24 mouse cellular contexts compared by ENCODE assay signal in the genomic region with DNA sequence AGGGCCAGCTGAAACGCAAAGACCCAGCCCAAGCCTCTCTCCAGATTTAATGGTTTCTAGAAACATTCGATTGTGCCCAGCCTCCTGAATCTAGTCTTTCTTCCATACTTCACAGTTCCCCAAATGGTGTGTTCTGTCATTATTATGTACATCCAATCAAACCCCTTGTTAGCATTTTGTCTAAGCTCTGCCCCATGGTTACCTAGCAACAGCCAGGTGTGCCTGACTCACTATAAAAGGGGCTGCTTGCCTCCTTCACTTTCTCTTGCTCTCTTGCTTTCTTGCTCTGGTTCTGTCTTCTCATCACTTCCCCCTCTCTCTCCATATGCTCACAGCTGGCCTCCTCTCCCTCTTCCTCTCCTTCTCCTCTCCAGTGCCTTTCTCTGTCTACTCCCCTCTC.
"Had no signal": no experiment of that assay in that cellular context is flagged by ENCODE, and none has a peak within 500 bp of the region (broad histone marks: within the 10 kb centered on the region; RNA-seq: fewer than 3 reads in every experiment).

No protein-coding gene starts in this region.

- H3K27me3 ChIP-seq: heart, embryonic 12.5 days; hindbrain, embryonic 13.5 days; hindbrain, embryonic 15.5 days; kidney, embryonic 15.5 days; limb, embryonic 12.5 days; liver, embryonic 13.5 days had no signal

- H3K27ac ChIP-seq: heart, embryonic 10.5 days; hindbrain, embryonic 13.5 days; hindbrain, embryonic 15.5 days; hindbrain, postnatal 0 days; kidney, embryonic 15.5 days; kidney, postnatal 0 days; layer of hippocampus, adult 2 months; left cerebral cortex, adult 2 months; limb, embryonic 10.5 days; limb, embryonic 12.5 days; liver, embryonic 13.5 days had no signal

- H3K4me1 ChIP-seq: hindbrain, embryonic 13.5 days; hindbrain, embryonic 15.5 days; liver, embryonic 13.5 days had no signal

- H3K9me3 ChIP-seq: heart, embryonic 10.5 days; heart, embryonic 12.5 days; hindbrain, embryonic 13.5 days; hindbrain, embryonic 15.5 days; kidney, embryonic 15.5 days; limb, embryonic 10.5 days; limb, embryonic 12.5 days; liver, embryonic 13.5 days had no signal

- H3K4me2 ChIP-seq: heart, embryonic 12.5 days; hindbrain, embryonic 13.5 days; hindbrain, embryonic 15.5 days; kidney, embryonic 15.5 days; limb, embryonic 12.5 days; liver, embryonic 11.5 days; liver, embryonic 13.5 days had no signal

- DNase-seq: gastrocnemius, postnatal 14 days; gastrocnemius, postnatal 36 days; heart, adult 18-20 months; heart, postnatal 10 days; heart, postnatal 36 days; kidney, adult 11 months; kidney, adult 2 months; kidney, adult 9 months; kidney, postnatal 14 days; kidney, postnatal 36 days; liver; liver, embryonic 13.5 days had no signal

- H3K4me3 ChIP-seq: heart, embryonic 10.5 days; heart, embryonic 12.5 days; hindbrain, embryonic 13.5 days; hindbrain, embryonic 15.5 days; kidney, embryonic 15.5 days; layer of hippocampus, adult 2 months; left cerebral cortex, adult 2 months; limb, embryonic 10.5 days; limb, embryonic 12.5 days; liver, embryonic 13.5 days had no signal

- H3K36me3 ChIP-seq: heart, embryonic 10.5 days; heart, embryonic 12.5 days; hindbrain, embryonic 13.5 days; hindbrain, embryonic 15.5 days; kidney, embryonic 15.5 days; limb, embryonic 10.5 days; limb, embryonic 12.5 days; liver, embryonic 13.5 days had no signal

- H3K9ac ChIP-seq: heart, embryonic 12.5 days; hindbrain, embryonic 13.5 days; hindbrain, embryonic 15.5 days; kidney, embryonic 15.5 days; limb, embryonic 12.5 days; liver, embryonic 13.5 days had no signal
